In genomic region chr4:148152547-148152946, GRCm38 (mm10) we compare ENCODE assay signal across 10 mouse cellular contexts. TPM values are rescaled to one million over a fixed set of nuclear protein-coding genes. Genes with fewer than 3 reads are reported as not detected.
DNase-seq lines count a peak whose midpoint lies in the region; ATAC-seq and TF ChIP-seq lines count a peak whose summit lies in the region.
"Had no signal": no experiment of that assay in that cellular context is flagged by ENCODE, and none has a peak within 500 bp of the region (broad histone marks: within the 10 kb centered on the region; RNA-seq: fewer than 3 reads in every experiment).

No protein-coding gene starts in this region.

- no peak overlapping the region for H3K4me2 ChIP-seq in embryonic facial prominence, embryonic 13.5 days
- H3K4me2 ChIP-seq in hindbrain, embryonic 13.5 days: no peak overlapping the region
- no peak overlapping the region for H3K4me2 ChIP-seq in hindbrain, postnatal 0 days (ENCODE audit: low read depth, low read length)
- no peak overlapping the region for H3K4me2 ChIP-seq in midbrain, embryonic 13.5 days (replicated peaks)
- peak overlapping the region; percentile 88; the same call in 1 of the 2 replicates for H3K4me2 ChIP-seq in neural tube, embryonic 13.5 days

- 82% methylated on average over 5 of the region's 5 CpGs for WGBS in embryonic facial prominence, embryonic 13.5 days
- 82% methylated on average over 5 of the region's 5 CpGs for WGBS in embryonic facial prominence, embryonic 10.5 days
- 80% methylated on average over 5 of the region's 5 CpGs for WGBS in hindbrain, embryonic 13.5 days
- 74% methylated on average over 5 of the region's 5 CpGs for WGBS in hindbrain, postnatal 0 days
- 79% methylated on average over 5 of the region's 5 CpGs for WGBS in midbrain, embryonic 13.5 days
- 76% methylated on average over 5 of the region's 5 CpGs for WGBS in midbrain, embryonic 10.5 days
- WGBS in neural tube, embryonic 13.5 days: 89% methylated on average over 5 of the region's 5 CpGs

- DNase-seq in embryonic facial prominence, embryonic 10.5 days (ENCODE audit: low spot score): no peak
- no peak for DNase-seq in hindbrain, postnatal 0 days (ENCODE audit: low spot score)
- DNase-seq in midbrain, embryonic 10.5 days (ENCODE audit: low spot score): no peak
- no peak for DNase-seq in frontal cortex, postnatal 14 days (ENCODE audit: low spot score in 2 of 2)

- H3K27me3 ChIP-seq in embryonic facial prominence, embryonic 13.5 days: no peaks in the 10 kb centered on the region
- H3K27me3 ChIP-seq in embryonic facial prominence, embryonic 10.5 days (replicated peaks; ENCODE audit: low read depth, poor library complexity, severe bottlenecking): no peaks in the 10 kb centered on the region
- no peaks in the 10 kb centered on the region for H3K27me3 ChIP-seq in hindbrain, embryonic 13.5 days
- no peaks in the 10 kb centered on the region for H3K27me3 ChIP-seq in hindbrain, postnatal 0 days (ENCODE audit: insufficient read depth, low read length)
- H3K27me3 ChIP-seq in midbrain, embryonic 13.5 days: no peaks in the 10 kb centered on the region
- no peaks in the 10 kb centered on the region; the same call in 1 of the 2 replicates for H3K27me3 ChIP-seq in midbrain, embryonic 10.5 days (ENCODE audit: low read depth, poor library complexity, severe bottlenecking)
- no peaks in the 10 kb centered on the region for H3K27me3 ChIP-seq in neural tube, embryonic 13.5 days
- H3K27me3 ChIP-seq: limb, embryonic 13.5 days had no signal

- H3K4me1 ChIP-seq in embryonic facial prominence, embryonic 13.5 days: peaks cover 17% of the 10 kb centered on the region
- peaks cover 36% of the 10 kb centered on the region for H3K4me1 ChIP-seq in embryonic facial prominence, embryonic 10.5 days
- H3K4me1 ChIP-seq in hindbrain, embryonic 13.5 days (replicated peaks): peaks cover 29% of the 10 kb centered on the region
- H3K4me1 ChIP-seq in hindbrain, postnatal 0 days (ENCODE audit: insufficient read depth, low read length): no peaks in the 10 kb centered on the region
- H3K4me1 ChIP-seq in midbrain, embryonic 13.5 days (replicated peaks): peaks cover 29% of the 10 kb centered on the region
- peaks cover 31% of the 10 kb centered on the region for H3K4me1 ChIP-seq in midbrain, embryonic 10.5 days
- peaks cover 29% of the 10 kb centered on the region for H3K4me1 ChIP-seq in neural tube, embryonic 13.5 days (replicated peaks)

- no peak overlapping the region for H3K4me3 ChIP-seq in embryonic facial prominence, embryonic 13.5 days
- H3K4me3 ChIP-seq in embryonic facial prominence, embryonic 10.5 days: no peak overlapping the region
- H3K4me3 ChIP-seq in hindbrain, embryonic 13.5 days: no peak overlapping the region
- H3K4me3 ChIP-seq in hindbrain, postnatal 0 days (ENCODE audit: low read length): no peak overlapping the region
- H3K4me3 ChIP-seq in midbrain, embryonic 13.5 days (replicated peaks): no peak overlapping the region
- H3K4me3 ChIP-seq in midbrain, embryonic 10.5 days: no peak overlapping the region; the same call in 1 of the 2 replicates
- H3K4me3 ChIP-seq in neural tube, embryonic 13.5 days: no peak overlapping the region

- H3K9me3 ChIP-seq in embryonic facial prominence, embryonic 13.5 days: no peaks in the 10 kb centered on the region
- no peaks in the 10 kb centered on the region for H3K9me3 ChIP-seq in embryonic facial prominence, embryonic 10.5 days
- H3K9me3 ChIP-seq in hindbrain, embryonic 13.5 days: no peaks in the 10 kb centered on the region
- H3K9me3 ChIP-seq in hindbrain, postnatal 0 days (ENCODE audit: low read length): no peaks in the 10 kb centered on the region
- H3K9me3 ChIP-seq in midbrain, embryonic 13.5 days: no peaks in the 10 kb centered on the region
- H3K9me3 ChIP-seq in midbrain, embryonic 10.5 days (replicated peaks): no peaks in the 10 kb centered on the region
- H3K9me3 ChIP-seq in neural tube, embryonic 13.5 days: no peaks in the 10 kb centered on the region
- H3K9me3 ChIP-seq: limb, embryonic 13.5 days had no signal

- TF ChIP-seq CTCF in hindbrain, postnatal 0 days (IDR thresholded peaks at IDR 0.05; ENCODE audit: low read depth): no peak

- peak overlapping the region; percentile 55; the same call in 1 of the 2 replicates for H3K27ac ChIP-seq in embryonic facial prominence, embryonic 13.5 days
- H3K27ac ChIP-seq in embryonic facial prominence, embryonic 10.5 days (replicated peaks): no peak overlapping the region
- H3K27ac ChIP-seq in hindbrain, embryonic 13.5 days: peak overlapping the region; percentile 95
- no peak overlapping the region for H3K27ac ChIP-seq in hindbrain, postnatal 0 days
- peak overlapping the region; percentile 93; the same call in 1 of the 2 replicates for H3K27ac ChIP-seq in midbrain, embryonic 13.5 days
- no peak overlapping the region; the same call in 1 of the 2 replicates for H3K27ac ChIP-seq in midbrain, embryonic 10.5 days (replicated peaks)
- 0 out of 2 replicates have a peak overlapping the region, but pooled peaks have one; percentile 28 for H3K27ac ChIP-seq in neural tube, embryonic 13.5 days (replicated peaks)
- H3K27ac ChIP-seq: limb, embryonic 13.5 days had no signal

- no peak for ATAC-seq in embryonic facial prominence, embryonic 13.5 days (ENCODE audit: insufficient number of reproducible peaks, insufficient read depth, low FRiP score, low TSS enrichment, low read depth)
- ATAC-seq in hindbrain, embryonic 13.5 days (ENCODE audit: low FRiP score): no peak
- no peak for ATAC-seq in hindbrain, postnatal 0 days
- ATAC-seq in midbrain, embryonic 13.5 days: 0 out of 2 replicates have a peak, but pooled peaks have one; percentile 1
- ATAC-seq in neural tube, embryonic 13.5 days (ENCODE audit: low read depth): no peak

- H3K36me3 ChIP-seq in embryonic facial prominence, embryonic 13.5 days: peaks cover 22% of the 10 kb centered on the region
- peaks cover 52% of the 10 kb centered on the region for H3K36me3 ChIP-seq in embryonic facial prominence, embryonic 10.5 days (replicated peaks)
- peaks cover 54% of the 10 kb centered on the region for H3K36me3 ChIP-seq in hindbrain, embryonic 13.5 days
- H3K36me3 ChIP-seq in hindbrain, postnatal 0 days (ENCODE audit: insufficient read depth, low read length): peaks cover 30% of the 10 kb centered on the region; the same call in 1 of the 2 replicates
- H3K36me3 ChIP-seq in midbrain, embryonic 13.5 days: peaks cover 65% of the 10 kb centered on the region
- peaks cover 69% of the 10 kb centered on the region for H3K36me3 ChIP-seq in midbrain, embryonic 10.5 days
- H3K36me3 ChIP-seq in neural tube, embryonic 13.5 days: peaks cover 64% of the 10 kb centered on the region

- 0 out of 2 replicates have a peak overlapping the region, but pooled peaks have one; percentile 16 for H3K9ac ChIP-seq in embryonic facial prominence, embryonic 13.5 days
- peak overlapping the region; percentile 88 for H3K9ac ChIP-seq in hindbrain, embryonic 13.5 days
- H3K9ac ChIP-seq in hindbrain, postnatal 0 days (replicated peaks; ENCODE audit: low read length): no peak overlapping the region
- H3K9ac ChIP-seq in midbrain, embryonic 13.5 days (replicated peaks): no peak overlapping the region
- H3K9ac ChIP-seq in neural tube, embryonic 13.5 days: peak overlapping the region; percentile 43; the same call in 1 of the 2 replicates

RNA-seq across cellular contexts. Expression of gene Fbxo6, which starts 0.6 kb away (rescaled TPM):
- polyA plus RNA-seq in embryonic facial prominence, embryonic 13.5 days (2015; fragmentation: Nextera tagmentation; extraction: Ambion mirVana): 14.9 and 15.1 TPM in 2 replicates
- 8.3 and 10.6 TPM in 2 replicates for polyA plus RNA-seq in embryonic facial prominence, embryonic 10.5 days (2016; fragmentation: Nextera tagmentation; extraction: Ambion mirVana)
- 15.7 and 16.0 TPM in 2 replicates for polyA plus RNA-seq in hindbrain, embryonic 13.5 days (2015; fragmentation: Nextera tagmentation; extraction: Ambion mirVana)
- 23.7 and 36.3 TPM in 2 replicates for total RNA-seq in hindbrain, postnatal 0 days (2014; rRNA removed)
- 23.8 and 24.0 TPM in 2 replicates for polyA plus RNA-seq in hindbrain, postnatal 0 days (2015; fragmentation: Nextera tagmentation; extraction: Ambion mirVana)
- 15.9 and 19.6 TPM in 2 replicates for polyA plus RNA-seq in midbrain, embryonic 13.5 days (2015; fragmentation: Nextera tagmentation; extraction: Ambion mirVana)
- polyA plus RNA-seq in midbrain, embryonic 10.5 days (2016; fragmentation: Nextera tagmentation; extraction: Ambion mirVana): 11.4 and 13.0 TPM in 2 replicates
- polyA plus RNA-seq in neural tube, embryonic 13.5 days (2015; fragmentation: Nextera tagmentation; extraction: Ambion mirVana): 16.4 and 16.6 TPM in 2 replicates

RNA-seq across cellular contexts. Expression of gene Fbxo44, which starts 7.7 kb away (rescaled TPM):
- 13.5 TPM in 2 replicates for polyA plus RNA-seq in embryonic facial prominence, embryonic 13.5 days (2015; fragmentation: Nextera tagmentation; extraction: Ambion mirVana)
- 18.0 and 21.3 TPM in 2 replicates for polyA plus RNA-seq in embryonic facial prominence, embryonic 10.5 days (2016; fragmentation: Nextera tagmentation; extraction: Ambion mirVana)
- 91.2 and 98.2 TPM in 2 replicates for polyA plus RNA-seq in hindbrain, embryonic 13.5 days (2015; fragmentation: Nextera tagmentation; extraction: Ambion mirVana)
- total RNA-seq in hindbrain, postnatal 0 days (2014; rRNA removed): 199 and 200 TPM in 2 replicates
- polyA plus RNA-seq in hindbrain, postnatal 0 days (2015; fragmentation: Nextera tagmentation; extraction: Ambion mirVana): 118 and 122 TPM in 2 replicates
- 97.8 and 103 TPM in 2 replicates for polyA plus RNA-seq in midbrain, embryonic 13.5 days (2015; fragmentation: Nextera tagmentation; extraction: Ambion mirVana)
- 39.6 and 58.5 TPM in 2 replicates for polyA plus RNA-seq in midbrain, embryonic 10.5 days (2016; fragmentation: Nextera tagmentation; extraction: Ambion mirVana)
- polyA plus RNA-seq in neural tube, embryonic 13.5 days (2015; fragmentation: Nextera tagmentation; extraction: Ambion mirVana): 81.4 and 87.6 TPM in 2 replicates

RNA-seq across cellular contexts. Expression of gene Fbxo2, which starts 7.9 kb away (rescaled TPM):
- 3.1 and 3.4 TPM in 2 replicates for polyA plus RNA-seq in embryonic facial prominence, embryonic 13.5 days (2015; fragmentation: Nextera tagmentation; extraction: Ambion mirVana)
- polyA plus RNA-seq in embryonic facial prominence, embryonic 10.5 days (2016; fragmentation: Nextera tagmentation; extraction: Ambion mirVana): 0.82 and 1.1 TPM in 2 replicates
- polyA plus RNA-seq in hindbrain, embryonic 13.5 days (2015; fragmentation: Nextera tagmentation; extraction: Ambion mirVana): 5.3 and 7.1 TPM in 2 replicates
- 25.5 and 39.8 TPM in 2 replicates for total RNA-seq in hindbrain, postnatal 0 days (2014; rRNA removed)
- polyA plus RNA-seq in hindbrain, postnatal 0 days (2015; fragmentation: Nextera tagmentation; extraction: Ambion mirVana): 45.6 and 49.9 TPM in 2 replicates
- polyA plus RNA-seq in midbrain, embryonic 13.5 days (2015; fragmentation: Nextera tagmentation; extraction: Ambion mirVana): 2.3 and 2.4 TPM in 2 replicates
- 1.1 and 1.3 TPM in 2 replicates for polyA plus RNA-seq in midbrain, embryonic 10.5 days (2016; fragmentation: Nextera tagmentation; extraction: Ambion mirVana)
- 6.1 and 6.9 TPM in 2 replicates for polyA plus RNA-seq in neural tube, embryonic 13.5 days (2015; fragmentation: Nextera tagmentation; extraction: Ambion mirVana)
- total RNA-seq: gastrocnemius, postnatal 36 days had no signal

RNA-seq across cellular contexts. Expression of gene Draxin, which starts 22.0 kb away (rescaled TPM):
- 0.78 and 1.1 TPM in 2 replicates for polyA plus RNA-seq in embryonic facial prominence, embryonic 13.5 days (2015; fragmentation: Nextera tagmentation; extraction: Ambion mirVana)
- polyA plus RNA-seq in embryonic facial prominence, embryonic 10.5 days (2016; fragmentation: Nextera tagmentation; extraction: Ambion mirVana): 1.5 and 2.4 TPM in 2 replicates
- polyA plus RNA-seq in hindbrain, embryonic 13.5 days (2015; fragmentation: Nextera tagmentation; extraction: Ambion mirVana): 17.2 and 20.9 TPM in 2 replicates
- total RNA-seq in hindbrain, postnatal 0 days (2014; rRNA removed): 42.3 and 44.9 TPM in 2 replicates
- 7.2 TPM in 2 replicates for polyA plus RNA-seq in hindbrain, postnatal 0 days (2015; fragmentation: Nextera tagmentation; extraction: Ambion mirVana)
- polyA plus RNA-seq in midbrain, embryonic 13.5 days (2015; fragmentation: Nextera tagmentation; extraction: Ambion mirVana): 14.6 and 20.4 TPM in 2 replicates
- polyA plus RNA-seq in midbrain, embryonic 10.5 days (2016; fragmentation: Nextera tagmentation; extraction: Ambion mirVana): 5.3 and 7.5 TPM in 2 replicates
- 14.0 and 14.3 TPM in 2 replicates for polyA plus RNA-seq in neural tube, embryonic 13.5 days (2015; fragmentation: Nextera tagmentation; extraction: Ambion mirVana)

RNA-seq across cellular contexts. Expression of gene Mad2l2, which starts 22.4 kb away (rescaled TPM):
- polyA plus RNA-seq in embryonic facial prominence, embryonic 13.5 days (2015; fragmentation: Nextera tagmentation; extraction: Ambion mirVana): 70.6 and 76.3 TPM in 2 replicates
- polyA plus RNA-seq in embryonic facial prominence, embryonic 10.5 days (2016; fragmentation: Nextera tagmentation; extraction: Ambion mirVana): 63.3 and 67.3 TPM in 2 replicates
- polyA plus RNA-seq in hindbrain, embryonic 13.5 days (2015; fragmentation: Nextera tagmentation; extraction: Ambion mirVana): 118 and 127 TPM in 2 replicates
- total RNA-seq in hindbrain, postnatal 0 days (2014; rRNA removed): 39.9 and 56.5 TPM in 2 replicates
- polyA plus RNA-seq in hindbrain, postnatal 0 days (2015; fragmentation: Nextera tagmentation; extraction: Ambion mirVana): 99.7 and 102 TPM in 2 replicates
- polyA plus RNA-seq in midbrain, embryonic 13.5 days (2015; fragmentation: Nextera tagmentation; extraction: Ambion mirVana): 105 and 106 TPM in 2 replicates
- polyA plus RNA-seq in midbrain, embryonic 10.5 days (2016; fragmentation: Nextera tagmentation; extraction: Ambion mirVana): 72.6 and 85.2 TPM in 2 replicates
- polyA plus RNA-seq in neural tube, embryonic 13.5 days (2015; fragmentation: Nextera tagmentation; extraction: Ambion mirVana): 98.7 and 116 TPM in 2 replicates

Comparison
In these comparisons a context has a peak if more than half of its experiments do, and no peak if none do; other contexts are left out.
1. H3K27ac ChIP-seq: peak in embryonic facial prominence, embryonic 13.5 days (single experiment), hindbrain, embryonic 13.5 days (single experiment), midbrain, embryonic 13.5 days (single experiment) and neural tube, embryonic 13.5 days (single experiment); none in embryonic facial prominence, embryonic 10.5 days (single experiment), hindbrain, postnatal 0 days (single experiment) and midbrain, embryonic 10.5 days (single experiment).
2. H3K9ac ChIP-seq: peak in embryonic facial prominence, embryonic 13.5 days (single experiment), hindbrain, embryonic 13.5 days (single experiment) and neural tube, embryonic 13.5 days (single experiment); none in hindbrain, postnatal 0 days (single experiment) and midbrain, embryonic 13.5 days (single experiment).